Mouse (Mus musculus): ENCODE results near the gene Phlpp1.

DNA sequence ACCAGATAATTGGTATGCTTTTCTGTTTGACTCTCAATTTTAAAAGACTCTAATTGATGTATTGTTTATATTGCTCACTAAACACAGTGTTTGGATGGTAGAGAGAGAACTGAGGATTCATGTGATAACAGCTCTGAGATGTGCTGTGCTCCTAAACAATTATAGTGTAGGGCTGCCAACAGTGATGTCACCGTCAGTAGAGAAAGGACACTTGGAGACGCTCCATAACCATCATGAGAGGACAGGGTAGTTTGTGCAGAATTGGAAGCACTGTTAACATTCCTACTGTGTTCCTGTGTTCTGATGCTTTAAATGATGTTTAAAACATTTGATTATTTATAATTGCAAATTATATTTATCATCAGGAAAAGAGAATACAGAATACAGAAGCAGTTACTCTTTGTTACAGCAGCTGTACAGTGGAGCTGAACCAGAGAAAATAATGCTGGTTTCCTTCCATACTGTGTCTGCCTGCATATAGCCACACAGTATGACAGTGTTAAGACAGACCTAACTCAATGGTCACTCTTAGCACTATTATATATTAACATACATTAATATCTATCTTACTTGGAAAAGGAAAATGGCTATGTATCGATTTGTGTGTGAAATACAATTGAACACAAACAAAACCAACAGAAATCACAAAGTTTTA, 60.4 kb downstream of the Phlpp1 start:
- no peak for TF ChIP-seq CTCF (IDR thresholded peaks at IDR 0.05; ENCODE audit: low read depth, low read length)
- no peak for TF ChIP-seq POLR2A (IDR thresholded peaks at IDR 0.05; ENCODE audit: extremely low read depth, insufficient read depth, low read length)

All from liver, adult 2 months (tissue).